Mouse (Mus musculus) cerebellum, adult 9-10 months (tissue): ENCODE results near the gene Zswim8.
"Not testable (repeated sequence)": the region's sequence is repeated elsewhere in the genome, so short reads cannot be mapped to it uniquely, and the experiment has no call there.

Experiments used
- DNase-seq: peaks from one replicate; pipeline ENCODE4 v3.0.0; 2022

Zswim8 gene

DNA sequence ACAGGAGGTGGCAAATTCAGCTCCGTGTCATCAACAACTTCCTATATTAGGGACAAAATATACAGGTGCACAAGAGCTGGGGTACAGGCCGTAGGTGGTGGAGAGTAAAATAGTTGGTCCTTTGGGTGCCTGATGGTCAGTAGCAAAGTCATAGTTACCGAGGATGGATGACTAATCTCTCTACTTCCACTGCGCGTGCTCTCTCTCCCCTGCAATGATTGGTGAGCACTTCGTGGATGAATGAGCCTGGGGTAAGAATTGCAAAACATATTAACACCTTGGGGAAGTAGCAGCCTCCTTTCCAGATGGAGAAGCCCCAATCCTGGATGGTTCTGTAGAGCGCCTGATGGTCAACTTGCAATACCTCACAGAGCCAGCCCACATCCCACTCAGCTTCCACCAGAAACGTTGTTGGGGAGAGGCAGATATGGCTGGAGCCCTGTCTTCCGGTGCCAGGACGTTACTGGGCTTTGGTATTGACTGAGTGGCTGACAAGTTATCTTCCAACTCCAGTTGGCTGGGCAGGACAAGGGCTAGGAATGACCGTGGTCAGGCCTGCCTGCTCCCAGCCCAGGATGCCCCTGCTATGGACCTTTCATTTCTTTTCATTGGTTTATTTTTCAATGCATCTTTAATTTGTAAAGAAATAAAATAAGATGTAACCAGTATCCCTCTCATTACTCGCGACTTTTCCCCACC is 13.0 kb upstream of the Zswim8 start:
- no peak for DNase-seq

DNA sequence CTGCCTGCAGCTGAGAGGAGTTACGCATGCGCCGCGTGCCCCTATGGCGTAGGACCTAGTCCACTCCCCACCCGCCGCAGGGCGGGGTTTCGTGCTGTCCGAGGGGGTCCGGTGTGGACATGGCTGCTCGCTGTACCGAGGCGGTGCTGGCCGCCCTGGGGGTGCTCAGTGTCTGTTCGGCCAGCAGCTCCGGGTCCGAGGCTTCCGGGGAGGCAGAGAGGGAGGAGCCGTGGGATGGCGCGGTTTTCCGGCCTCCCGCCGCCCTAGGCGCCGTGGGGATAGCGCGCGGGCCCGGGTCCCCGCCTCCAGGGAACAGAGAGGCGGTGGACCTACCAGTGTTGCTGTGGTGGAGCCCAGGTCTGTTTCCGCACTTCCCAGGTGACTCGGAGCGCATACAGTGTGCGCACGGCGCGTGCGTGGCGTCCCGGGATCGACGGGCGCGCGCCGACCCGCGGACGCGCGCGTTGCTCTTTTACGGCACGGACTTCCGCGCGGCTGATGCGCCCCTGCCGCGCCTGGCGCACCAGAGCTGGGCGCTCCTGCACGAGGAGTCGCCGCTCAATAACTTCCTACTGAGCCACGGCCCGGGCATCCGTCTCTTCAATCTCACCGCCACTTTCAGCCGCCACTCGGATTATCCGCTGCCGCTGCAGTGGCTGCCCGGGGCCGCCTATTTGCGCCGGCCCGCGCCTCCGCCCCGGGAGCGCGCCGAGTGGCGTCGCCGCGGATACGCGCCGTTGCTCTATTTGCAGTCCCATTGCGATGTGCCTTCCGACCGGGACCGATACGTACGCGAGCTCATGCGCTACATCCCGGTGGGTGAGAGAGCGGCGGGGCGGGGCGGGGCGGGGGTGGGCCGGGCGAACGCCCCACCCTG is 12.2 kb upstream of the Zswim8 start, which contains the start of gene Fut11:
Gene Fut11, plus strand, starts transcription at position 85 of the 877 bp plus-strand sequence.
- peak; percentile 91 for DNase-seq

DNA sequence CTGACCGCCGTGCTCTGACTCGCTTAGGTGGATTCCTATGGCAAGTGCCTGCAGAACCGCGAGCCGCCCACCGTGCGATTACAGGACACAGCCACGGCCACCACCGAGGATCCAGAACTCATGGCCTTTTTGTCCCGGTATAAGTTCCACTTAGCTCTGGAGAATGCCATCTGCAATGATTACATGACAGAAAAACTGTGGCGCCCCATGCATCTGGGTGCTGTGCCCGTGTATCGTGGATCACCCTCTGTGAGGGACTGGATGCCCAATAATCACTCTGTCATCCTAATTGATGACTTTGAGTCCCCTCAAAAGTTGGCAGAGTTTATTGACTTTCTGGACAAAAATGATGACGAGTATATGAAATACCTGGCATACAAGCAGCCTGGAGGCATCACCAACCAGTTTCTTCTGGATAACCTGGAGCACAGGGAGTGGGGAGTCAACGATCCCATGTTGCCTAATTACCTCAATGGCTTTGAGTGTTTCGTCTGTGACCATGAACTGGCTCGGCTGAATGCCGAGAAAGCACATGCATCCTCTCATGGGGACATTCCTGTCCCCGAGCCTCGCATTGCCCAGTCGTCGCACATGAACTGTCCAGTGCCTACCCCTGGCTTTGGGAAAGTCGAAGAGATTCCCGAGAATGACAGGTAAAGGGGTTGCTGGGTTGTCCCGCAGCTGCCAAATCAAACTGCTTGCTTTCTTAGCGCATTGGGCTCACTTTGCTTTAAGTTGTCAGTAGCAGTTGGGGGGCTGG is 11.4 kb upstream of the Zswim8 start:
- peak; percentile 69 for DNase-seq

DNA sequence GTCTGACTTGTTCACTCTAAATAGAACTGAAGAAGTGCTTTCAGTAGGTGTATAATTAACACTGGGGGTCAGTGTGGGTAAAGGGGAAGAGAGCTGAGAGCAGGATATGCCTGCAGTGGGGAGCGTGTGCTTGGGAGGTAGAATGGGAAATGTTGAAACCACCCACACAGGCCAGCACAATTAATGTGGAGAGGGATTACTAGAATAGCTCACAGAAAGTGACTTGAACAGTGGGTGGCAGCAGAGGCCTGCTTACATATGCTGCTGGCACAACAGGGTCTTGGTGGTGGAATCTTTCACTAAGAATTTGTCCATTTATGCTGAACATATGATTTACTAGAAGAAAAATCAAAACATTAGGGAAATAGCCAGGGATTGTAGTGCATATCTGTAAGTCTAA is 10.4 kb upstream of the Zswim8 start:
- peak; percentile 62 for DNase-seq

DNA sequence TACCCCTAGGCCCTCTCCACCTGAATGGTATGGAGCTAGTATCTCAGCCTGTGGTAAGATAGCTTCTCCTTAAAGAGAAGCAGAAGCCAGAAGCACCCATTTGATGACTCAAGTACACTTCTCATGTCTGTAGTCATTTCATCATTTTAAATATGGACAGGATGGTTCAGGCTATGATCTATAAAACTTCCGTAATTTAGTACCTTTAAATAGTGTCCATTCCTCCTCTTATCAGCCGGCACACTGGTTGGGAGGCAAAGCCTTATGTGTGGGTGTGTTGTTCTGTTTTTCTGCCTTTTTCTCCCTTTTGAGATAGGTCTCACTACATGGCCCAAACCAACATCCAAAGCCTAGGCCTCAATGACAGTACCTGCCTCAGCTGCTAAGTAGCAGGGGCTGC is 8.8 kb upstream of the Zswim8 start:
- no peak for DNase-seq

DNA sequence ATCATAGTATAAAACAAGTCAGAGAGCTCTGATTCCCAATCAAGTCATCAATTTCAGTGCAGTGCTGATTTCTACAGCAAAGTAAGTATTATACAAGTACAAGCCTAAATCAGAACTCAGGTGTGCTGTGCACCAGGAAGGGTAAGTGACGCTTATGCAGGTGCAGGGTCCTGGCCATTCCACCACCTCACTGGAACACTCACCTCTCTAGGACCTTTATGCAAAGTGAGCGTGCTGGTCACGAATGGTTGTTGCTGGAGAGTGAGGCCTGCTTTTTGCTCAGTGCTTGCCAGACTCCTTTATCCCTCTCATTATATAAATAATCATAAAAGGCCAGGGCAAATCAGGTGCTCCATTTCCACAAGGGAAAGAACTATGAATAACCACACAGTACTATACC is 7.0 kb upstream of the Zswim8 start:
- no peak for DNase-seq

DNA sequence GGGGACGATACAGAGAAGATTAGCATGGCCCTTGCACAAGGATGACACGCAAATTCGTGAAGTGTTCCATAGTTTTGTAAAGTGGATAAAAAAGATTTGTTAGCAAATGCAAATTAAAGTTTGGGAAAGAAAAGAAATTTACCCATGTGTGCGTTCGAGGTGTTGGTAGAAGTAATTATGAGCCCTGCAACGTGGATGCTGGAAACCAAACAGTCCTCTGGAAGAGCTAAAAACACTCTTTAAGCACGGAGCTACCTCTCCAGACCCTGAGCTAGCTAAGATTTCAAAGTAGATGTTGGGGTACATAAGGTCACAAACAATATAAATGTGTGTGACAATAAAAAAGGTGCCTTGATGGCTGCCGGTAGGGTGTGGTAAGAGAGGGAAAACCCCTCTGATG is 5.8 kb upstream of the Zswim8 start:
- DNase-seq, result no peak

DNA sequence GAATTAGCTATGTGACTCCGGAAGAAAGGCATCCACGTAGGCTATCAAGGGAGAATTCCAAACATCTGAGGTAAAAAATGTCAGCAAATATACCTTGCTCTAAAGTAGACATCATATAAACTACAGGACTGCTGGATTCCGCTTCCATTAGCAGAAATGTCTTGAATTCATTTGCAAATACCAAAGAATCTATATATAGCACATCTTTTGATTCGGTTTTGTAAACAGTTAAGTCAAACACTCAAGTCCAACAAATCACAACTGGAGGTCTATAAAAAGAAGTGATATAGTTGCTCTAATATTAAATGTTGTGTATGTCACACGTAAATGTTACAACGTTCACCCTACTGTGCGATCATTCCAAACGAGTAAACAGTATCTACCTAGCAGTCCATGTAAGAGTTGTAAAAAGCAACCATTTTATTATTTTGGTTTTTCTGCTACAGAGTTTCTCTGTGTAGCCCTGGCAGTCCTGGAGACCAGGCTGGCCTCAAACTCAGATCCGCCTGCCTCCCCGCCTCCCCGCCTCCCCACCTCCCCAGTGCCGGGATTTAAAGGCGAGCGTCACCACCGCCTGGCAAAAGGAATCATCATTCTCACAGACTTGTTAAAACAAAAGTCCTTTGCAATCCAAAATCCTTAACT is 5.1 kb upstream of the Zswim8 start:
- DNase-seq, result no peak

DNA sequence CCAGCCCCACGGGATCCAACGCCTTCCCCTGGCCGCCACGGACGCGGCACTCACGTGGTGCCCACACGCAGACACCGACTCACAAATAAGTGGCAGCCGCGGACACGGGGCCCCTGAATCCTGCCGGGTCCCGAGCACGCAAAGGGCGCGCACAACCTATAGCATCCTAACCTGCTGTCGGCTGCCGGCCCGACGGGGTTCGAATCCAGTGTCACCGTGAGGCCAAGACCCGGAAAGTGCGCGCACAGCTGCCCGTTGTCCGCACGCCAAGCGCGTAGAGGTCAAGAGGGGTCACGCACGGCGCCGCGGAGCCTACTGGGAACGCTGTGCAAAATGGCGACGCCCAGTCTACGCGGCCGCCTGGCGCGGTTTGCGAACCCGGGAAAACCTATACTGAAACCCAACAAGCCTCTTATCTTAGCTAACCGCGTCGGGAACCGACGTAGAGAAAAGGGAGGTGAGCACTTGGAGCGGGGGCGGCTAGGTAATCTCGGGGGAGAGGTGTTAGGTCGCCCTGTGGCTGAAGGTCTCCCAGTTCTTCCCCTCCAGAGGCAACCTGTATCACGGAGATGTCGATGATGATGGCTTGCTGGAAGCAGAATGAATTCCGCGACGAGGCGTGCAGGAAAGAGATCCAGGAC is 4.5 kb upstream of the Zswim8 start, which contains the start of gene Chchd1:
Gene Chchd1, plus strand, starts transcription at position 266 of the 641 bp plus-strand sequence.
- peak; percentile 90 for DNase-seq

DNA sequence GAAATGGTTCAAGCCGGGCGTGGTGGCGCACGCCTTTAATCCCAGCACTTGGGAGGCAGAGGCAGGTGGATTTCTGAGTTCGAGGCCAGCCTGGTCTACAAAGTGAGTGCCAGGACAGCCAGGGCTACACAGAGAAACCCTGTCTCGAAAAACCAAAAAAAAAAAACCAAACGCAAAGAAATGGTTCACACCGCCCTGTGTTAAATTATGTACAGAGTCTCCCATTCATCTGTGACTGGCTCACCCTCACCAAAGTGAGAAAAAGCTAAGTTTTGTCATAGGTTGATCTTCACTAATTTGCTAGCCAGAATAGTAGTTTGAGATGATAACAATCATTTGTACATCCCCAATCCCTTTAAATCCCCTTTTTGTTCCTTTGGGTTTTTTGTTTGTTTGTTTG is 3.9 kb upstream of the Zswim8 start:
- not testable (repeated sequence) for DNase-seq

DNA sequence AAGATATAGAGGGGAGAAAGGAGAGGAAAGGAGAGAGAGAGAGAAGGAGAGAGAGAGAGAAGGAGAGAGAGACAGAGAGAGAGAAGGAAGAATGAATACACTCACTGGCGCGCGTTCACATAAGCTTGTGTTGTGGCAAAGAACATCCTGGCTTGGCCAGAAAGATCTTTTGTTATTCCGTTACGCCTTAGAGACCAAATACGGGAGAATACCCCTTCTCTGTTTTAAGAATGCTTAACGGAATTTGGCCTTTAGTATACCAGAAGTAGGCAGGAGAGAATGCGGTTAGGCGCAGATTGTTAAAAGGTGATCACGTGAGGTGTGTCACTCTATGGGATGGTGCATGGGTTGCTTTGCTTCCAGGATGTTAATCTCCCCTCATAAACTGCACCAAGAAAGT is 887 bp downstream of the Zswim8 start:
- no peak for DNase-seq

DNA sequence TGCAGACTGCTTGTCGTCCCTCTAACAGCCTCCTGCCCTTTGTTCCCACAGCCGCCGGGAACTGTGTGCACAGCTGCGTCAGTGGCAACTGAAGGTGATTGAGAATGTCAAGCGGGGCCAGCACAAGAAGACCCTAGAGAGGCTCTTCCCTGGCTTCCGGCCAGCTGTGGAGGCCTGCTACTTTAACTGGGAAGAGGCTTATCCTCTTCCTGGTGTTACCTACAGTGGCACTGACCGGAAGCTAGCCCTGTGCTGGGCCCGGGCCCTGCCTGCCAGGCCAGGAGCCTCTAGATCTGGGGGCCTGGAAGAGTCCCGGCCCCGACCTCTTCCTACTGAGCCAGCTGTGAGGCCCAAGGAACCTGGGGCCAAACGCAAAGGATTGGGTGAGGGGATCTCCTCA is 6.5 kb downstream of the Zswim8 start:
- DNase-seq, result no peak

DNA sequence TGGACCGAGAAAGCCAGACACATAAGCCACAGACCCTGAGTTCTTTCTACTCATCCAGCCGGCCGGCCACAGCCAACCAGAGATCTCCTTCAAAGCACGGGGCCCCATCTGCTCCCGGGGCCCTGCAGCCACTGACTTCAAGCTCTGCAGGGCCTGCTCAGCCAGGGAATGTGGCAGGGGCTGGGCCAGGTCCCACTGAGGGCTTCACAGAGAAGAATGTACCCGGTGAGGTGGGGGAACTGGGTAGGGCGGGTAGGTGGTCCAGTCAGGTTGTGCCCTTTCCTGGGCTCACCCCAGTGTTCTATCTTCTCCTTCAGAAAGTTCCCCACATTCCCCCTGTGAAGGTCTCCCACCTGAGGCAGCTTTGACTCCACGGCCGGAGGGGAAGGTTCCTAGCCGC is 11.1 kb downstream of the Zswim8 start:
- no peak for DNase-seq

DNA sequence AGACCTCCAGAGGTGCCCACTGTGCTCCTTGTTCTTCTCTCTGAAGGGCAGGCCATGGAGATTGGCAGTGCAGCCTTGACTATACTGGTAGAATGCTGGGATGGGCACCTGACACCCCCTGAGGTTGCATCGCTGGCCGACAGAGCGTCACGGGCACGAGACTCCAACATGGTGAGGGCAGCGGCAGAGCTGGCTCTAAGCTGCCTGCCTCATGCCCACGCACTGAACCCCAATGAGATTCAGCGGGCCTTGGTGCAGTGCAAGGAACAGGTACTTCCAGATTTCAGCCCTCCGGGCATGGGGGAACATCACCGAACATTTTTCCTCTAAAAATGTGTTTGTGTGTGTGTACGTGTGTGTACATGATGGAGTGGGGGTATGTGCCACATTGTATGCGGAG is 12.4 kb downstream of the Zswim8 start:
- DNase-seq, result no peak

DNA sequence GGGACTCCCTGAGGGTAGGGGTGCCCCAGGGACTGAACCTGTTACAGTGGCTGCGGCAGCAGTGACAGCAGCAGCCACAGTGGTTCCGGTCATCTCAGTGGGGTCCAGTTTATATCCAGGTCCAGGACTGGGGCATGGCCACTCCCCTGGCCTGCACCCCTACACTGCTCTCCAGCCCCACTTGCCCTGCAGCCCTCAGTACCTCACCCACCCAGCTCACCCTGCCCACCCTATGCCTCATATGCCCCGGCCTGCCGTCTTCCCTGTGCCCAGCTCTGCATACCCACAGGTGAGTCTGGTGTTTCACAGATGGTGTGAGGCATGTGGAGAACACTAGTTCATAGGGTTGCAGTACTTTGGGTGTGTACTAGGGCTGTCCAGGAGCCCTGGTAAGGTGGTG is 14.0 kb downstream of the Zswim8 start:
- no peak for DNase-seq

DNA sequence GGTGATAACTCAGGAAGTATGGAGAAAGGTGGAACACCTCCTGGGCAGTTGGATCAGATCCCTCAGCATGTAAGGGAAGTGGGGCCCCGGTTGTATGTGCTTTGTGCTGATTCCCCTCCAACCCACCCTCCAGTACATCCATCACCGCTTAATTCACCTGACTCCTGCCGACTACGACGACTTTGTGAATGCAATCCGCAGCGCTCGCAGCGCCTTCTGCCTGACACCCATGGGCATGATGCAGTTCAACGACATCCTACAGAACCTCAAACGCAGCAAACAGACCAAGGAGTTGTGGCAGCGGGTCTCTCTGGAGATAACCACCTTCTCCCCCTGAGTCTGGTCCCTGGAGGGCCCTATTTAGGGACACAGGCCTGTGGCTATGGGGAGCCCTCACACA is 15.7 kb downstream of the Zswim8 start:
- DNase-seq, result no peak

DNA sequence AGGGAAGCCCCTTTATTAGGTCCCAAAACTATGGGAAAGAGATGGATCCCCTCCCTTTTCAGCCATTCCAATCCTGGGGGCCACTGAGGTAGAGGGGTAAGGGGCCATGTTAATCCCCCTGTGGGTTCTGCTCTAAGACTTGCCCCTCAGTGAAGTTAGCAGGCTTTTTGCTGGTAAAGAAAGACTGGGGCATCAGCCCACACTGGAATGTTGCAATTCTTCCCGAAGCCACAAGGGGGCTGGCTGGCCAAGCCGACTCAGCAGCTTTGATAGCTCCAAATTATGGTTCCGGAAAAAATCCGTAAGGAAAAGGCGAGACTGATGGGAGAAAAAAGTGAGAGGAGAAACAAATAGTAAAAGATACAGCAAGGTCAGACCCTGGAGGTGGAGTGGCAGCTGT is 16.7 kb downstream of the Zswim8 start:
- no peak for DNase-seq

DNA sequence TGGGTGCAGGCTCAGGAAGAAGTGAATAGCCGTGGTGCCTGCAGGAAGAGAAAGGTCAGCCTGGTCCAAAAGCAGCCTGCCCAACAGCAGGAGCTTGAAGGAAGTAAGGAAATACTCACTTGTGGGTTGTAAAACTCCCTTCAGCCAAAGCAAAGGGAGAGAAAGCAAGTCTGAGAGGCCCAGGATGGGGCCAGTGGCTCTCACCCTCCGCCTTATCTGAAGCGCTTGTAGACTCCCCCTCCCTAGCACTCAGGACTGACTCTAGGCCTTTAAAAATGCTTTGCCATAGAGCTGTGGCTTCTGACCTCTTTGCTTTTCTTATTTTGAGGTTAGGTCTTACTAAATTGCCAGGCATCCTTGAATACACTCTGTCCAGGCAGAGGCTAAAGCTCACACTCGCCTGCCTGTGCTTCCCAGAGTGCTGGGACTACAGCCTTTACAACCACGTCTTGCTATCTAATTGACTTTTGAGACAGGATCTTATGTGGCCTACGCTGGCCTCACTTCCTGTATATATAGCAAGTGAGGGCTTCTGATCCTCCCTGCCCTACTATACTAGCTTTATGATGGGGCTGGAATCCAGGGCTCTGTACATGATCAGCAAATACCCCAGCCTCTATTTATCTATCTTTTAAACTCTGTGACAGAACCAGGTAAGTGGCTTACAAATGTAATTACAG is 18.4 kb downstream of the Zswim8 start:
- DNase-seq, result no peak

DNA sequence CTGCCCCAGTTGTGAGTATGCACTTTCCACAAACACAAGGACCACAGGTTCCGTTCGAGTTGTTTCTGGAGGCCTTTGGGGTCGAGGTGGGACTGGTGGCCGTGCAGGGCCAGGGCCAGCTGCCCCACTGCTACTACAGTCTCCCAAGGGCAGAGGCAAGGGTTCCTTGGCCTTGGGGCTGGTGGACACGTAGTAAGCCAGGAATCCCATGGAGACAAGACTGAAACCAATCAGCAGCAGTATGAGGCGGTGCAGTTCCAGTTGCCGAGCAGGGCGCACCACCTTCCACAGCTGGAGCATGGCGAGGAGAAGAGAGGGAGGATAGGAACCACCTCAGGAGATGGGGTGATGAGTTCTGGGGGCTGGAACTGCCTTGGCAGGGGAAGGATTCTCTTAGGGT is 22.5 kb downstream of the Zswim8 start:
- DNase-seq, result no peak

DNA sequence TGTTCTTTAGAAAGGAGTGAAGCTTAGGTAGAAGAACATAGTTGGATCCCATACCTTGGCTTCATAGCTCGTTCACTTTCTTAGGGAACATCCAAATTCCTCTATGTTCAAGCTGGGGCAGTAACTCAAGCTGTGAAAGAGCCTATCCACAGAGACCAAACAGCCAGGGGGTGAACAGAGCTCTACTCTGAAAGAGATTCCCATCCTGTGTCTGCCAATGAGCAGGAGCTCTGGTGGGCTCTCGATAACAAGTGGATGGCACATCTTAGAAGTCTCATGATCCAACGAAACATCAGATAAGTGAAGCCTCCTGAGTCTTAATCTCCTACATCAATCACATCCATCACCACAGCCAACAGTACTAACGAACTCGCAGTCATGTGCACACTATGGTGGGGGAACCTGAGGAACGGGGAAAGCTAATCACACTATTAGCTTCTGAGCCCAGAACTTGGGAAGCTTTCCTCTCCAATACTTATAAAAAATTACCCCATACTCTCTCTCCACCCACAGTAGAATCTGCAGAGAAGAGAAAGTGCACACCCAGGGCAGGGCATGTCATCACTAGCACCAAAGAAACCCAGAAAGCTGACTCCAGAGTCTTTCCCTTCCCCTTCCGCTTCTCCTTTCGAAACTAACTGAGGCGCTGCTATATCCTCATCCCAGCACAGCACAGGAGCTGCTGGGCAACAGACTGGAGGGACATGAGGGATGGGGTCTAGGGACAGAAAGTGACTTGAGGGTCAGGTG is 23.7 kb downstream of the Zswim8 start:
- no peak for DNase-seq
